Mouse (Mus musculus) olfactory bulb, adult 2 months (tissue): ENCODE results near the gene Prdm10.

Experiments
- CTCF ChIP-seq: fragments of 200-500 bp; IDR thresholded peaks from 2 replicates; pipeline ENCODE4 v1.5.1; 2012; ENCODE audit warnings: low read depth, mild to moderate bottlenecking, low read length, moderate library complexity; ENCODE audit not compliant: insufficient read depth
- POLR2A ChIP-seq: fragments of 200-500 bp; IDR thresholded peaks from 2 replicates; pipeline ENCODE4 v1.6.1; 2012; ENCODE audit warnings: mild to moderate bottlenecking, low read depth, low read length, moderate library complexity; ENCODE audit not compliant: insufficient read depth

- TF ChIP-seq CTCF (no peak), POLR2A (no peak)
Measured at GRCm38 (mm10) chr9:31301107-31301506, 20.8 kb downstream of the Prdm10 start.
